Mouse (Mus musculus) embryonic facial prominence, embryonic 12.5 days (tissue): ENCODE measurements at regions not wholly inside any gene's neighbourhood (a gene's known extent, or its start where the extent isn't known, plus 50 kb on each side); places are given as distances from the start of the nearest gene placed in this dataset.

Source experiments
- ATAC-seq: fragments of 200-750 bp; cut with Nextera tagmentation; 2 replicates; pipeline ENCODE4 v1.8.0; 2017; ENCODE audit not compliant: insufficient number of reproducible peaks, insufficient read depth, low FRiP score, low TSS enrichment
- H3K27ac ChIP-seq: fragments of 300-500 bp; sonication (generic); 2 replicates; pipeline ENCODE4 v1.5.1; 2016; ENCODE audit warnings: mild to moderate bottlenecking
- H3K27me3 ChIP-seq: fragments of 300-500 bp; sonication (generic); 2 replicates; pipeline ENCODE4 v1.6.1; 2016; ENCODE audit warnings: mild to moderate bottlenecking, moderate library complexity
- H3K36me3 ChIP-seq: fragments of 300-500 bp; sonication (generic); 2 replicates; pipeline ENCODE4 v1.6.1; 2016; ENCODE audit warnings: mild to moderate bottlenecking
- H3K4me1 ChIP-seq: fragments of 300-500 bp; sonication (generic); 2 replicates; pipeline ENCODE4 v1.6.1; 2016
- H3K4me2 ChIP-seq: fragments of 300-500 bp; sonication (generic); replicated peaks from 2 replicates; pipeline ENCODE4 v1.6.1; 2016; ENCODE audit warnings: mild to moderate bottlenecking, moderate library complexity
- H3K4me3 ChIP-seq: fragments of 300-500 bp; sonication (generic); 2 replicates; pipeline ENCODE4 v1.5.1; 2016; ENCODE audit warnings: mild to moderate bottlenecking
- H3K9ac ChIP-seq: fragments of 300-500 bp; sonication (generic); 2 replicates; pipeline ENCODE4 v1.6.1; 2016; ENCODE audit warnings: mild to moderate bottlenecking, moderate library complexity
- H3K9me3 ChIP-seq: fragments of 300-500 bp; sonication (generic); 2 replicates; pipeline ENCODE4 v1.6.1; 2016; ENCODE audit warnings: mild to moderate bottlenecking, moderate library complexity
- WGBS: fragments of 180-500 bp; shearing (Covaris S2); methylation state at CpG from one replicate; pipeline ENCODE4 v1.1.7; 2016; 5-methylcytosine and 5-hydroxymethylcytosine counted together

DNA sequence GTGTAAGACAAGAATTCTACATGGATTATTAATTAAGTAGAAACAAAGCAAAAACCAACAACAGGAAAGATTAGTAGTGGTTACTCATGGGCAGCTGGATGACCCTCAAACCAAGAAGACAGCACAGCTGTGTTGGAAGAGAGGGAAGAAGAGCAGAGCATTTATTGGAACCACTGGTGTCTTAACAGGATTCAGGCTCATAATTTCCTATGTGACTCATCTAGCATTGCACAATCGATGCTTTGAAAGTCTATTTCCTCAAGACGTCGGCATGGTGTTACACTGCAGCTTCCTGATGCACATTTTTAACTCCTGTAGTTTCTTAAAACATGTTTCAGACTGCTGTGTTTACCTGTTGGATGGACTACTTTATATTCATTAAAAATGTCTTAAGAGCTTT, 221.1 kb downstream of the Gja1 start:
- Histone ChIP-seq H3K4me2 (no peak overlapping the region), H3K4me1 (no peaks in the 10 kb centered on the region), H3K27me3 (no peaks in the 10 kb centered on the region), H3K27ac (no peak overlapping the region), H3K9me3 (no peaks in the 10 kb centered on the region), H3K4me3 (no peak overlapping the region), H3K9ac (no peak overlapping the region), H3K36me3 (no peaks in the 10 kb centered on the region)
- 72% methylated on average over 3 of the region's 3 CpGs for WGBS
- no peak for ATAC-seq

DNA sequence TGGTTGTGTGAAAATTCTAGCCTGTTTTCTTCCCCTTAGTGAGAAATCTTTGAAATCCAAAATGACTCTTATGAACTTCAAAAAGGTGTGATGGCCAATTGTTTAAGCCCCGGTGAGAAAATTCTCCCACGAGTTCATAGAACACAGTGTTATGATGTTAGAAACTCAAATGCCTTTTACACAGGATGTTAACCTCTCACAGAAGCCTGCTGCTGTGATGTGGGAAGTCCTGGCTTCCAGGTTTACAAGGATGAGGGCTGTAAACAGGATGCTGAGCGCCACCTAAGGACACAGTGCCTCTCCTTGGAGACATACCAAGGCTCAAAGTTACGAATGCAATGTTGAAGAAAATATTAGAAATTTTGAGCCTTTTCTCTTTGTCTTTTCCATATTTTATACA, 222.8 kb downstream of the Gja1 start:
- ATAC-seq = no peak
- no peak overlapping the region for H3K4me3 ChIP-seq

DNA sequence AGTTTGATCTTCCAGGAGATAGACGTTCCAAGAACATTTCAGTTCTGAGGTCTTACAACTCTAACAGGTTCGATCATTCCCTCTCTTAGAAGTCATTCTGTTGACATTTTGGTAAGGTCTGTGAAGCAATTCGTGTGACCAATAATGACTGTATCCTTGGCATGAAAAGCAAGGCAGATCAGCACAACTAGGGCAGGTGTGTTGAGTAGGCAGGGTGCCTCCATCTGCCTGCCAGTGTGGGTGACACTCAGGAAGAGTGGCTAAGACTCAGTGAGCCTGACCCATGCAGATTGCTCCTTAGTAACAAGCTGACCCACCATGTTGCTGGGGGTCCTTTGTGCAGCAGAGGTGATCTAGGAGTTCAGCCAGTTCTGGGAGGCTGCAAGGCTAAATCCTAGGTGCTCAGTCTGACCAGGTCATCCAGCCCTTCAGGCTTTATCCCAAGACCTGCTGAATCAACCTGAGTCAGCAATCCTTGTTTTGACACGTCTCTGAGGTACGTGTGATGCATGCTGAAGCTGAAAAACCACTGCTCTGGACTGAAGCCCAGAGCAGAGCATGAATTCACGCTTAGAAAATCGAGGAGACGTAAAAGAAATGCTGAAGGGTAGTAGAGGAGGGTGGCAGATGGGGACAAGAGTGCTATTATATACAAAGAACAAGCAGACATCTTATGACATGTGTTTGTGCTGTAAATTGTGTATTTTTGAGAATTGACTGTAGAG, 234.6 kb downstream of the Gja1 start:
- Histone ChIP-seq H3K9ac (no peak overlapping the region), H3K4me2 (no peak overlapping the region), H3K4me1 (no peaks in the 10 kb centered on the region), H3K36me3 (no peaks in the 10 kb centered on the region), H3K27ac (no peak overlapping the region), H3K27me3 (no peaks in the 10 kb centered on the region), H3K9me3 (no peaks in the 10 kb centered on the region), H3K4me3 (no peak overlapping the region)
- ATAC-seq = no peak
- WGBS = 77% methylated on average over 8 of the region's 8 CpGs

More for the DNA sequence above, 222.8 kb downstream of the Gja1 start:
- Histone ChIP-seq H3K9ac (no peak overlapping the region), H3K27me3 (no peaks in the 10 kb centered on the region), H3K4me1 (no peaks in the 10 kb centered on the region), H3K9me3 (no peaks in the 10 kb centered on the region), H3K27ac (no peak overlapping the region), H3K4me2 (no peak overlapping the region), H3K36me3 (no peaks in the 10 kb centered on the region)
- WGBS = 72% methylated on average over 4 of the region's 4 CpGs

DNA sequence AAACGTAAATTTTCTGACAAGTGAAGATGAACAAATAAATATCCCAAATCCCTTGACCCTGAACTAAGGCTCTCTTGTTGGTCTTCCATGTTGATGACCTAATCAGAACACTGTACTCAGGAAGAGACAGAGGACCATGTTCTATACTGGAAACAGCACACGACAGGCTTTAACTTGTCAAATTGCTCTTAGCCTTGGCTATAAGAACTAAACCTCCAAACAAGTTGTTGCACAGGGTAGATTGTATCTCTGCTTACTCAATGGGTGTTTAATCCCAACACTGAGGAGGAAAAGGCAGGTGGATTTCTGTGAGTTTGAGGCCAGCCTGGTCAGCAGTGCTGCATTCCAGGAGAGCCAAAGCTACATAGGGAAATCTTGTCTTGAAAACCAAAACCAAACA, 265.5 kb downstream of the Gja1 start:
- H3K27ac ChIP-seq = no peak overlapping the region
- no peak for ATAC-seq
- no peak overlapping the region for H3K9ac ChIP-seq
- peaks cover 6% of the 10 kb centered on the region; the same call in 1 of the 2 replicates for H3K4me1 ChIP-seq
- no peak overlapping the region for H3K4me3 ChIP-seq
- H3K27me3 ChIP-seq = no peaks in the 10 kb centered on the region
- 77% methylated on average over 2 of the region's 2 CpGs for WGBS
- no peak overlapping the region for H3K4me2 ChIP-seq
- H3K36me3 ChIP-seq = no peaks in the 10 kb centered on the region
- H3K9me3 ChIP-seq = no peaks in the 10 kb centered on the region

DNA sequence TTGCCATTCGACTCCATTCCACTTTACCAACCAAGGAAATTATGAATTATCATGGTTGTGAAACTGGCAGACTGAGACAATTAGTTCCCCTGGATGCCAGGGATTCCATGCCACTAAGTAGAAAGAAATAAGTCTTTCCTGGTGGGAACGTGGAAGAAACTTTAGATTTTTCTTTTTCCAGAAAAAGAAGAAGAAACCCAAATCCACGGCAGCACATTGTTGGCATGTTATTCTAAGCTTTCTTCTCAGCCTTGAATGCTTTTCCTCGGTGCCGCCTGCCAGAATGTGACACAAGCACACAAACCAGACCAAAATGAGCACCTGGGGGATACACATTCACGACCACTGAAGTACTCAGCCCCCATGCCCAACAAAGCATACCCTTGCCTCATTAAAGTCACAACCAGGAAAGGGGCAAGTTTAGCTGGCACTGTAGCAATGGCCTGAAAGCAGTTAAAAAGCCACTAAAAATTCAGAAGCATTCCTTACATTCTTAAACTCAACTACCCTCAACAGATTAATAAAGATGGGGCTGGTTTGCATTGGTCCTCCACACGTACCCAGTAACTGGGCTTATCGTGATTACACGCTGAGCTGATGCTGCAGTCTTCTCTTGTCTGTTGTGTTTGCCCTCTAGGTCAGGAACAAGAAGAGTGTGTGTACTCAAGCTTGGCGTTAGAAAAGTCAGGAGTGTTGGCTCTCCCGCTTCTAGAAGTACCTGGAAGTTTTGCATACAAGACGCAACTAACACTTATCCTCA, 266.4 kb downstream of the Gja1 start:
- Histone ChIP-seq H3K9me3 (no peaks in the 10 kb centered on the region), H3K27me3 (no peaks in the 10 kb centered on the region), H3K4me1 (peaks cover 6% of the 10 kb centered on the region; the same call in 1 of the 2 replicates), H3K36me3 (no peaks in the 10 kb centered on the region), H3K4me2 (no peak overlapping the region), H3K27ac (no peak overlapping the region), H3K4me3 (no peak overlapping the region), H3K9ac (no peak overlapping the region)
- WGBS = 48% methylated on average over 12 of the region's 12 CpGs
- no peak for ATAC-seq

DNA sequence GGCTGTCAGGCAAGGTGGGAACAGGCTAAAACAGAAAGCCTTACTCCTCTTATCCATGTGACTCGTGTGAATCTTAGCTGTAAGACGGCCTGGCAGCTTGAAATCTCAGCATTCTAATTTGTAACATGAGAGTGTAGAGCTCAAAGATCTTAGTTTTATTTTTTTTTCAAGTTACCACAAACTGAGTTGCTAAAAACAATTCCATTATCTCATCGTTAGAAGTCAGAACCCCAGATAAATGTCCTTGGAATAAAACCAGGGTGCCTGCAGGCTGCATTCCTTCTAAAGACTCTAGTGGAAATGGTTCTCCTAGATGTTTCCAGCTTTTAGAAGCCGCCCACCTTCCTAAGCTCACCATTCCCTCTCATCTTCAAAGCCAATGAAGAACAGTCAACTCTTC, 283.4 kb downstream of the Gja1 start:
- H3K27me3 ChIP-seq = no peaks in the 10 kb centered on the region
- H3K9ac ChIP-seq = no peak overlapping the region
- H3K4me3 ChIP-seq = no peak overlapping the region
- H3K9me3 ChIP-seq = no peaks in the 10 kb centered on the region
- WGBS = 64% methylated on average over 4 of the region's 4 CpGs
- no peak for ATAC-seq
- H3K27ac ChIP-seq = no peak overlapping the region
- no peaks in the 10 kb centered on the region for H3K4me1 ChIP-seq
- no peak overlapping the region for H3K4me2 ChIP-seq
- H3K36me3 ChIP-seq = no peaks in the 10 kb centered on the region

DNA sequence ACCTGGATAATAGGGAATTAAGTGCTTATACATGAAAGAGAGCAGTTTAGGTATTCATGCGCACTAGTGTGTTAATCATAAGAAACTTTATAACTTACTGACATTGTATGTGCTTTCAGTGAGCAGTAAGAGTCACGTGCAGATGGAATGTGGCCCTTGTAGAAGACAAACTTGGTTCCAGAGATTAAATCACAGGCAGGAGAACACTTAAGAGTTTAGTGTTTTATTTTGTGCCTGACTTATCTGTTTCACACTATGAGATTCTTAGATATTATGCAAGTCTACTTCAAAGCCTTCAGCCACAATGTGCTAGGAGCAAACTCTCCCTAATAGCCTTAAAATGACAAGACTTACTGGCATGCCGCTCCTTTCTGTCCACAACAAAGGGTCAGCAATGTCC, 296.8 kb downstream of the Gja1 start:
- H3K9me3 ChIP-seq = no peaks in the 10 kb centered on the region
- H3K4me1 ChIP-seq = no peaks in the 10 kb centered on the region
- H3K4me2 ChIP-seq = no peak overlapping the region
- no peaks in the 10 kb centered on the region for H3K27me3 ChIP-seq
- WGBS = 63% methylated on average over 3 of the region's 3 CpGs
- ATAC-seq = no peak
- H3K4me3 ChIP-seq = no peak overlapping the region
- no peak overlapping the region for H3K27ac ChIP-seq
- no peak overlapping the region for H3K9ac ChIP-seq
- H3K36me3 ChIP-seq = no peaks in the 10 kb centered on the region

DNA sequence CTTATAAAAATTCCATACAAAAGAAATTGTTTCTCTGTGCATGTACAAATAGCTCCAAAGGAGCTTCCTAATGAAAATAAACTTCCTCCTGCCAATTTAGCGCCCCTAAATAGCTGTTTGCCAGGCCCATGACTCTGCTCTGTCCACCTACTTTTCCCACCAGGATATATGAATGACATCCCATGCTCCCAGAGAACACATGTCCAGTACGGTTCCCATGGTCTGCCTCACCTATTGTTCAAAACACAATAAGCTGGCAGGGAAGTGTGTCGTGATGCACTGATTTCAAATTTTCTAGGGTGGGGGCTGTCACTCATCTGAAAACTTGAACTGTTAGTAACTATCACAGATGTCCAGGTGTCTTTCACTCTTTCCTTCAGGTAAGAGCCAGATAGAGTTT, 305.8 kb downstream of the Gja1 start:
- no peak for ATAC-seq
- no peak overlapping the region for H3K27ac ChIP-seq
- no peaks in the 10 kb centered on the region for H3K36me3 ChIP-seq
- H3K4me1 ChIP-seq = no peaks in the 10 kb centered on the region
- 83% methylated on average over 3 of the region's 3 CpGs for WGBS
- no peaks in the 10 kb centered on the region for H3K9me3 ChIP-seq
- no peaks in the 10 kb centered on the region for H3K27me3 ChIP-seq
- no peak overlapping the region for H3K4me3 ChIP-seq
- H3K4me2 ChIP-seq = no peak overlapping the region
- no peak overlapping the region for H3K9ac ChIP-seq

DNA sequence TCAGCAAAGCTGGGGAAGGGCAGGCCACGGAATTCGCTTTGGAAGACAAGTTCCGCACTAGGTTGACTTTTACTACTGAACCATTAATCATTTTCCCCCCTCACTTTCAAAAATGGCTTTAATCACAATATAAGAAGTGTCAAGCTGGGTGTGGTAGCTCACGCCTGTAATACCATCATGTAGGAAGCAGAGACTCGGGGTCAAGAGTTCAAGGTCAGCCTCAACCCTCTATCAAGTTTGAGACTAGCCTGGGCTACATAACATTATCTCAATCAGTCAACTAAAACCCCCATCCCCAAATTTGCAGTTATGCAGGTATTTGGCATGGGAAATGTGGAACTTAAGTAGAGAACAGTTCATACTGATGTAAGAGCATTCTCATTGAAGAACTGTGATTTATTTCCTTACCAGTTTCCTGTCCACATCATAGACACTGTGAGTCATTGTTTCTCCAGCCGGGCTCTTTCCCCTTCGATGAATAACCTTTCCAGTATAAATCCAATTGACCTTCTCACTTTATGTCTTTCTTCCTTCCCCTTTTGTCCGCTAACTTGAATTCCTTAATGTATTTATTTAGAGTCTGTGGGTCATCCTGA, 308.6 kb downstream of the Gja1 start:
- Histone ChIP-seq H3K27me3 (no peaks in the 10 kb centered on the region), H3K9me3 (no peaks in the 10 kb centered on the region), H3K27ac (no peak overlapping the region), H3K4me3 (no peak overlapping the region), H3K9ac (no peak overlapping the region), H3K36me3 (no peaks in the 10 kb centered on the region), H3K4me1 (no peaks in the 10 kb centered on the region), H3K4me2 (no peak overlapping the region)
- no peak for ATAC-seq
- WGBS = 79% methylated on average over 8 of the region's 8 CpGs

DNA sequence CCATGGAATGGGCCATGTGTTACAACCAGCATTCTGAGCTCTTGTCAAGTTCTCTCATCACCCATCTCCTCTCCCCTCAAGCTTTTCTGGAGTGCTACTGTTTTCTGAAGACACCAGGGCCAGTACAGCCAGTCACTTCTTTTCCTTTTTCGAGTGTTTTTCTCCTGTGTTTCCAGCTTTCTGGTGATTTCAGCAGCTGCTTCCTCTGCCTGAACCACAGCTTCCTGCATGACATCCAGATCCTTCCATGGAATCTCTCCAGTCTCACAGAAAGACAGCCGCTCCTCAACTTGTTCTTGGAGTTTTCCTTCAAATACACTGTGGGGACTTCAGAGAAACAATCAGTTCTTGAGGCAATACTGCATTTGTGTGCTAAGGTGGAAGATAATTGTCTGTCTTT, 314.3 kb downstream of the Gja1 start:
- Histone ChIP-seq H3K36me3 (no peaks in the 10 kb centered on the region), H3K9ac (no peak overlapping the region), H3K4me1 (no peaks in the 10 kb centered on the region), H3K27me3 (no peaks in the 10 kb centered on the region), H3K9me3 (no peaks in the 10 kb centered on the region), H3K27ac (no peak overlapping the region), H3K4me2 (no peak overlapping the region), H3K4me3 (no peak overlapping the region)
- ATAC-seq = no peak
- WGBS = 75% methylated on average over 2 of the region's 2 CpGs

DNA sequence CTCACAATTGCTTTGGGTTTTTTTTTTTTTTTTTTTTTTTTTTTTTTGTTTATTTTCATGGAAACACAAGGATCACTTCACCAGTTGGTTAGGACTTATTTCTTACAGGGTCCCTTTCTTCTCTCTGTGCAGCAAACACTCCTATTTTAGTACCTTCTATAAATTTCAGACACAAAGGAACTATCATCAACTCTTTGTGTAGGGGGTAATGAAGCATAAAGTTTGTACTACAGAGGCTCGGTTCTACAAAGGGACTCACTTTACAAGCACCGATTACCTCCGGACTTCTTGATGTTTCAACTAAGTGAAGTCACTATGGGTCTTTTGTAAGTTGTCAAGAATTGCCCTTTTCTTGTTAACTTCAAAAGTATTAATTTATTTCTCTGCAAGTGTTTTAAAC, 318.0 kb downstream of the Gja1 start:
- Histone ChIP-seq H3K9me3 (no peaks in the 10 kb centered on the region), H3K36me3 (no peaks in the 10 kb centered on the region), H3K27ac (no peak overlapping the region), H3K27me3 (no peaks in the 10 kb centered on the region), H3K4me1 (no peaks in the 10 kb centered on the region), H3K4me2 (no peak overlapping the region), H3K4me3 (no peak overlapping the region), H3K9ac (no peak overlapping the region)
- ATAC-seq = no peak
- WGBS = 25% methylated on average over 3 of the region's 3 CpGs

DNA sequence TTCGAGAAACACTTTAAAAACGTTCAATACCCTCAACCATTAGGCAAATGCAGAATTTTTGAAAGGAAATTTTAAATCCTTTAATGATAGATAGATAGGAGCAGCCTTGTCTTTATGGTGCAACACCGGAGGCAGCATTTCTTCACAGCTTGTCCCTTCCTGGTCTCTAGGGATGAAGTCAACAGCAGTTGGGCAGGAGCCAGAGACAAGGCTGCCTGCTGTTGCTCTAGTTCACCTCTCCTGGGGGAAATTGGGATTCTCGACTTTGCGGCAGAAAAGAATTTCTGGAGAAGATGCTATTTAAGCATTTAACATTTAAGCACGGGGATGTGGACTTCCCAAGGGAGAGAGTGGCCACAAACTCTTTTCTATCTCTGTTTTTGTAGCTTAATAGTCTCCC, 323.0 kb downstream of the Gja1 start:
- Histone ChIP-seq H3K9me3 (no peaks in the 10 kb centered on the region), H3K9ac (no peak overlapping the region), H3K36me3 (no peaks in the 10 kb centered on the region), H3K4me3 (no peak overlapping the region), H3K27ac (no peak overlapping the region), H3K27me3 (no peaks in the 10 kb centered on the region), H3K4me2 (no peak overlapping the region), H3K4me1 (no peaks in the 10 kb centered on the region)
- WGBS = 53% methylated on average over 6 of the region's 6 CpGs
- ATAC-seq = no peak
